Mouse (Mus musculus): ENCODE data around the gene Cldn12. TPM values are rescaled to one million over a fixed set of nuclear protein-coding genes. Genes with fewer than 3 reads are reported as not detected.

Gene Cldn12
- polyA plus RNA-seq (2014; fragmentation: Nextera tagmentation; extraction: Ambion mirVana): 26.0 and 27.1 TPM in 2 replicates

DNA sequence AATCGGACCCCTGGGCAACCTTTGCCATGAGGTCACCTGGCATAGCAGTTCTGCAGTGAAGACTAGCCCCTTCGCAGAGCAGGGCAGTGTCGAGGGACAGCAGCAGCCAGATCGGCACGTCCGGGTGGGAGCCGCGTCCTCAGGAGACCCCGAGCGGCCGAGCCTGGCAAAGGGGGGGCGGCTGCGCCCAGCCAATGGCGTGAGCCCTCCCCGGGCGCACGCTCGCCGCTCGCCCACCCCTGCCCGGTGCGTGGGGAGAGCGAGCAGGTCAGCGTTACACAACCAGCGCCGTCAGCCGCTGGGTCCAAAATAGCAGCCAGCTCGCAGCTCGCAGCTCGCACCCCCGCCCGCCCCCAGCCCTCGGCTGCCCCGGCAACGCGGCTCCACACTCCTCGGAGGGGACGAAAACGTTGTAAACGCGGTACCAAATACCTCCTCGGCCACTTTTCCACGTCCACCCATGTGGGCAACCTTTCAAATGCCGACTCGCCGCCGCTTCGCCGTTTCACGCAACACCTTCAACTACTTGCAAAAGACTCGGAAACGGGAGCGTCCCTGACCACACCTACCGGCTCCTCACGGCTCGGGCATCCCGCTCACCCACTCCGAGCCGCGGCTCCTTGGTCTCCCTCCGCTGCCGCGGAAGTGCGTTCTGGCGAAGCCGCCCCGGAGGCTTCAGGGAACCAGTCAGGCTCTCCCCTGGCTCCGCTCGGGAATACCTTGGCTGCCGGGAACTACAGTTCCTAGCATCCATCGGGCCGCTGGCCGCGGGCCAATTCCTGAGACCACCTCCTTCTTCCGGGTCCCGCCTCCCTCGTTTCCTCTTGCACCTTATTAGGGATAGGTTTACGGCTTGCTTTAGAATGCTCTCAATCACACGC lies at the start of gene Cldn12:
Gene Cldn12, minus strand, starts transcription at position 763 of the 881 bp plus-strand sequence.
- no peaks in the 10 kb centered on the region for H3K9me3 ChIP-seq (ENCODE audit: control insufficient read depth, low read length)
- peak; percentile 94 for ATAC-seq (ENCODE audit: low FRiP score)
- peaks cover 3% of the 10 kb centered on the region; the same call in 1 of the 2 replicates for H3K4me1 ChIP-seq (ENCODE audit: control insufficient read depth, insufficient read depth, low read length)
- H3K27me3 ChIP-seq (ENCODE audit: control insufficient read depth, insufficient read depth, low read length): no peaks in the 10 kb centered on the region
- whole genome bisulfite sequencing: under 1% methylated on average over 79 of the region's 79 CpGs
- H3K4me2 ChIP-seq: peak within 1 kb of the TSS; percentile 74
- DNase-seq (ENCODE audit: low spot score, missing footprints): peak; percentile 98
- peak within 1 kb of the TSS; percentile 82 for H3K4me3 ChIP-seq (ENCODE audit: low read depth, low read length)
- H3K36me3 ChIP-seq (ENCODE audit: control insufficient read depth, insufficient read depth, low read length): no peaks in the 10 kb centered on the region
- H3K27ac ChIP-seq (ENCODE audit: low read depth, low read length): peak within 1 kb of the TSS; percentile 78
- peak within 1 kb of the TSS; percentile 75 for H3K9ac ChIP-seq (ENCODE audit: low read length)

- Histone ChIP-seq H3K4me3 (ENCODE audit: low read depth, low read length) (no peak overlapping the region), H3K4me1 (ENCODE audit: control insufficient read depth, insufficient read depth, low read length) (peaks cover 2% of the 10 kb centered on the region; the same call in 1 of the 2 replicates), H3K27me3 (ENCODE audit: control insufficient read depth, insufficient read depth, low read length) (no peaks in the 10 kb centered on the region), H3K36me3 (ENCODE audit: control insufficient read depth, insufficient read depth, low read length) (no peaks in the 10 kb centered on the region), H3K27ac (ENCODE audit: low read depth, low read length) (no peak overlapping the region), H3K9ac (ENCODE audit: low read length) (no peak overlapping the region), H3K4me2 (no peak overlapping the region), H3K9me3 (ENCODE audit: control insufficient read depth, low read length) (no peaks in the 10 kb centered on the region)
- DNase-seq (ENCODE audit: low spot score, missing footprints) (no peak), ATAC-seq (ENCODE audit: low FRiP score) (no peak)
- WGBS: 72% methylated on average over 3 of the region's 3 CpGs
Measured at GRCm38 (mm10) chr5:5562435-5562834, 47.7 kb upstream of the Cldn12 start.

GRCm38 (mm10) chr5:5561041-5561706 lies 46.4 kb upstream of the Cldn12 start:
- Histone ChIP-seq H3K27me3 (ENCODE audit: control insufficient read depth, insufficient read depth, low read length) (no peaks in the 10 kb centered on the region), H3K9ac (ENCODE audit: low read length) (no peak overlapping the region), H3K4me1 (ENCODE audit: control insufficient read depth, insufficient read depth, low read length) (peaks cover 2% of the 10 kb centered on the region; the same call in 1 of the 2 replicates), H3K9me3 (ENCODE audit: control insufficient read depth, low read length) (no peaks in the 10 kb centered on the region), H3K36me3 (ENCODE audit: control insufficient read depth, insufficient read depth, low read length) (no peaks in the 10 kb centered on the region), H3K4me2 (no peak overlapping the region), H3K4me3 (ENCODE audit: low read depth, low read length) (no peak overlapping the region), H3K27ac (ENCODE audit: low read depth, low read length) (no peak overlapping the region)
- 73% methylated on average over 4 of the region's 4 CpGs for WGBS
- DNase-seq (ENCODE audit: low spot score, missing footprints) (no peak), ATAC-seq (ENCODE audit: low FRiP score) (no peak)

DNA sequence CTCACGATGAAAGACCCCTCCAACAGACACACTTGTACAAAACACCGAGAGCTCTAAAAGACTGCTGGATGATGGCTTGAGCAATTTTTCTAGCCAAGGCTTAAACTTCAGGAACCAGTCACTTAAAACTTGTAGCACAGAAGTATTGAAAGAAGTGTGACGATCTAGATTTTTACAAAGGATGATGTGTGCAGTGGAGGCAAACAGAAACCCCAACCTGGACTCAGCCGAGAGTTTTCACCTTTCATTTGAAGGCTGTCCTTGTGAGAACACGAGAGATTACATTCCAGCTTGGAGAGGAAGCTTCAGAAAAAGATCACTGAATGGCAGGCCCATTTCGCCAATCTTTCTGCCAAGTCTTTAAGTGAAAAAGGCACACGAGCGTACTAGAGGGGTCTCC lies 45.0 kb upstream of the Cldn12 start:
- Histone ChIP-seq H3K36me3 (ENCODE audit: control insufficient read depth, insufficient read depth, low read length) (peaks cover under 1% of the 10 kb centered on the region), H3K4me2 (peak overlapping the region; percentile 46), H3K9me3 (ENCODE audit: control insufficient read depth, low read length) (no peaks in the 10 kb centered on the region), H3K4me3 (ENCODE audit: low read depth, low read length) (peak overlapping the region; percentile 66), H3K4me1 (ENCODE audit: control insufficient read depth, insufficient read depth, low read length) (peaks cover 2% of the 10 kb centered on the region; the same call in 1 of the 2 replicates), H3K27me3 (ENCODE audit: control insufficient read depth, insufficient read depth, low read length) (no peaks in the 10 kb centered on the region), H3K9ac (ENCODE audit: low read length) (peak overlapping the region; percentile 85), H3K27ac (ENCODE audit: low read depth, low read length) (no peak overlapping the region)
- WGBS: 50% methylated on average over 8 of the region's 8 CpGs
- DNase-seq (ENCODE audit: low spot score, missing footprints) (peak; percentile 82), ATAC-seq (ENCODE audit: low FRiP score) (no peak)

DNA sequence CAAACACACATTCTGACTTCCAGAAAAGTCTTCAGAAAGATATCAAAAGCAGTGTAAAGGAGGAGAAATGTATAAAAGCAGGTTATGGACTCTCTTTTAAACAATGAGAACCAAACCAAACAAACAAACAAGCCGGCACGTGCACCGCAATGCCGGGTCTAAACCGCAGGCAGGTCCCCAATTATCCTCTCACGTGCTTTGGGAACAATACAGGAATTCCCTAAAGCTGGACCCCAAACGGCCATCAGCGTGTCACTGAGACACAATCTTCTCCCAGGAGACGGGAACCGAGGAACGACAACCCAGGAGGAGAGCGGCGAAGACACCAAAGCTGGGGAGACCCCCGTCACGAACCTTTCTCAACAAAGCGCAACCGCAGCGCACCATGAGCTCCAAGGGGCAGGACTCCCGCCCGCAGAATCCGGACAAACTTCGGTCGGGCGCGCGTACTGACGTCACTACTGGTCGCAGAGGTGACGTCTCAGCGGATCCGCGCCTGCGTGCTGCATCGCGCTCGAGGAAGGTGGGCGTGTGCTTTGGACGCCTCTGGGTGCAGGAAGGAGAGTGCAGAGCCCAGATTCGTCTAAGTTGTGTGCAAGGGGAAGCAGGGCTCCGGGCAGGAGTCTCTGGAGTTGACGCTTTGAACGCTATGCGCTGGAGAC lies 44.5 kb upstream of the Cldn12 start, which contains the start of gene Gtpbp10:
Gene Gtpbp10, minus strand, starts transcription at position 460 of the 662 bp plus-strand sequence.
- ATAC-seq (ENCODE audit: low FRiP score): peak; percentile 99
- Histone ChIP-seq H3K9me3 (ENCODE audit: control insufficient read depth, low read length) (no peaks in the 10 kb centered on the region), H3K9ac (ENCODE audit: low read length) (peak within 1 kb of the TSS; percentile 85), H3K27ac (ENCODE audit: low read depth, low read length) (peak within 1 kb of the TSS; percentile 46; the same call in 1 of the 2 replicates), H3K4me3 (ENCODE audit: low read depth, low read length) (peak within 1 kb of the TSS; percentile 66), H3K4me1 (ENCODE audit: control insufficient read depth, insufficient read depth, low read length) (peaks cover 2% of the 10 kb centered on the region; the same call in 1 of the 2 replicates), H3K36me3 (ENCODE audit: control insufficient read depth, insufficient read depth, low read length) (peaks cover 5% of the 10 kb centered on the region), H3K27me3 (ENCODE audit: control insufficient read depth, insufficient read depth, low read length) (no peaks in the 10 kb centered on the region), H3K4me2 (peak within 1 kb of the TSS; percentile 46)
- DNase-seq (ENCODE audit: low spot score, missing footprints): peak; percentile 99
- WGBS: under 1% methylated on average over 43 of the region's 43 CpGs

DNA sequence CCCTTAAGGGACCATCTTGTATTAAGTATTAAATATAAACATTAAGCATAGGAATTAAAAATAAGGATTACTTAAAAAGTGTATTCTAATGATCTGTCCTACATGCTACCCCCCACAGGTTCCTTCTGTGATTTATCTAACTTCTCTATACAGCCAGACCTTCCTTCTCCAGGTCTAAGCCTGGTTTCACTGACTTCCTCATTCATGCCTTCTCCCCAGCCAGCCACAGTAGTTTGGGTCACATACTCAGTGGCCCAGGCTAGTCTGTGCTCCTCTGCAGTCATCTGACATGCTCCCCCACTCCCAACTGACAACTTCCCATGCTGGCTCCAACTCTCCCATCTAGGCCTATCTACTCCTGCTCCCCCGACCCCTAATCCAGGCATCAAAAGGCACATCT lies 36.4 kb upstream of the Cldn12 start:
- DNase-seq (ENCODE audit: low spot score, missing footprints) (peak; percentile 28), ATAC-seq (ENCODE audit: low FRiP score) (no peak)
- peaks cover 10% of the 10 kb centered on the region for H3K36me3 ChIP-seq (ENCODE audit: control insufficient read depth, insufficient read depth, low read length)
- H3K4me1 ChIP-seq (ENCODE audit: control insufficient read depth, insufficient read depth, low read length): no peaks in the 10 kb centered on the region
- H3K9me3 ChIP-seq (ENCODE audit: control insufficient read depth, low read length): no peaks in the 10 kb centered on the region; the same call in 1 of the 2 replicates
- H3K4me2 ChIP-seq: no peak overlapping the region
- no peak overlapping the region for H3K27ac ChIP-seq (ENCODE audit: low read depth, low read length)
- no peaks in the 10 kb centered on the region for H3K27me3 ChIP-seq (ENCODE audit: control insufficient read depth, insufficient read depth, low read length)
- WGBS: 90% methylated on average over 1 of the region's 1 CpGs
- H3K9ac ChIP-seq (ENCODE audit: low read length): no peak overlapping the region
- H3K4me3 ChIP-seq (ENCODE audit: low read depth, low read length): no peak overlapping the region

DNA sequence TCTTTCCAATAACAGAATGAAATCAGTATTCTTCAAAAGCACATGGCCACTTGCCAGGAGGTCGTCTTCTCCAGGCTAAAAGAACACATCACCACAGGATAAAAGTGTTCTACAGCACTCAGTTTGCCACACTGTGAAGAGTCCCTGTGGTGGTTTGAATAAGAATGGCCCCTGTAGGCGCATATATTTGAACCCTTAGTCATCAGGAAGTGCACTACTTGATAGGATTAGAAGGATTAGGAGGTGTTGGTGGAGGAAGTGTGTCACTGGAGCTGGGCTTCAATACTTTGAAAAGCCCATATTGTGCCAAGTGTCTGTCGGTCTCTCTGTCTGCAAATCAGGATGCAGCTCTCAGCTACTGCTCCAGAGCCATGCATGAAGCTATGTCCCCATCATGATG lies 25.6 kb upstream of the Cldn12 start:
- no peak overlapping the region for H3K4me2 ChIP-seq
- peaks cover 9% of the 10 kb centered on the region for H3K36me3 ChIP-seq (ENCODE audit: control insufficient read depth, insufficient read depth, low read length)
- 50% methylated on average over 3 of the region's 3 CpGs for WGBS
- H3K4me3 ChIP-seq (ENCODE audit: low read depth, low read length): no peak overlapping the region
- DNase-seq (ENCODE audit: low spot score, missing footprints) (peak; percentile 49), ATAC-seq (ENCODE audit: low FRiP score) (no peak)
- no peaks in the 10 kb centered on the region for H3K9me3 ChIP-seq (ENCODE audit: control insufficient read depth, low read length)
- H3K27ac ChIP-seq (ENCODE audit: low read depth, low read length): no peak overlapping the region
- H3K9ac ChIP-seq (ENCODE audit: low read length): no peak overlapping the region
- H3K27me3 ChIP-seq (ENCODE audit: control insufficient read depth, insufficient read depth, low read length): no peaks in the 10 kb centered on the region
- H3K4me1 ChIP-seq (ENCODE audit: control insufficient read depth, insufficient read depth, low read length): no peaks in the 10 kb centered on the region

DNA sequence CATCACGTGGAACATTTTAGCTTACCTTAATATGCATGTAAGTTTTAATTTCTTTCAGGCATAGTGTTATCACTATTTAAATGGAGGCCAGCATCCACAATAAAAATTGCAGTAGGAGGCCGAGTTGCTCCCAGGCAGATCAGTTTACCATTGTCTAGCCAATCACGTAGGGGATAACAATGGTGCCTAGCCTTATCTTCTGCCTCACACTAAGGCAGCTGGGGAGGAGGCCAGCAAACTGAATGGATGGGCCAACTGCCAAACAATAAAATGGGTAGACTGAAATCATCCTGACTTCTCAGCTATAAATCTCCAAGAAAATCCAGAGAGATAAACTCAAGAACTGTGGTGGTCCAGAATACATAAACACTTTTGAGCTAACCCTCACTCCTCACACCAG lies 25.0 kb upstream of the Cldn12 start:
- no peak overlapping the region for H3K27ac ChIP-seq (ENCODE audit: low read depth, low read length)
- H3K4me1 ChIP-seq (ENCODE audit: control insufficient read depth, insufficient read depth, low read length): no peaks in the 10 kb centered on the region
- H3K27me3 ChIP-seq (ENCODE audit: control insufficient read depth, insufficient read depth, low read length): no peaks in the 10 kb centered on the region
- ATAC-seq (ENCODE audit: low FRiP score) (no peak), DNase-seq (ENCODE audit: low spot score, missing footprints) (peak; percentile 47)
- no peak overlapping the region for H3K9ac ChIP-seq (ENCODE audit: low read length)
- 84% methylated on average over 3 of the region's 3 CpGs for WGBS
- no peak overlapping the region for H3K4me2 ChIP-seq
- no peaks in the 10 kb centered on the region for H3K9me3 ChIP-seq (ENCODE audit: control insufficient read depth, low read length)
- H3K4me3 ChIP-seq (ENCODE audit: low read depth, low read length): no peak overlapping the region
- peaks cover 9% of the 10 kb centered on the region for H3K36me3 ChIP-seq (ENCODE audit: control insufficient read depth, insufficient read depth, low read length)
